Mouse (Mus musculus) liver, embryonic 14.5 days (tissue): ENCODE measurements around the gene Foxj2.

Experiments
- CTCF ChIP-seq: IDR thresholded peaks from 2 replicates; pipeline ENCODE4 v1.5.1; 2016; ENCODE audit warnings: antibody characterized with exemption, low read depth, control low read depth
- EP300 ChIP-seq: IDR thresholded peaks from 2 replicates; pipeline ENCODE4 v1.6.1; 2016; ENCODE audit warnings: antibody characterized with exemption, low read depth

DNA sequence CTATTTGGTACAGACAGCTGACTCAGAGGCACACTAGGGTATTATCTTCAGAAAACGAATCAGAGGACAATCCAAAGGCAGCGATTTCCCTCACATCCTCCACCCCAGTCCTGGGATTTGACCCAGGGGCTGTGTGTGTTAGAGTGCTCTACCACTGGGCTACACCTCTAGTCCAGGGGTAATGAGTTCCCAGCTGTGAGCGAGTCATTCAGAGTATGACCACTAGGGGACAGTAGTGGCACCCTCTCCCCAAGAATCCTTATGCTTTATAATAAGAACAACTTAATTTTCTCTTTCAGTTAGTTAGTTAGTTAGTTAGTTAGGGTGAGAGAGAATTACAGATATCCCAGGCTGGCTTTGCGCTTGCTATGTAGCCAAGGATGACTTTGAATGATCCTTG, 14.7 kb downstream of the Foxj2 start:
- TF ChIP-seq CTCF (peak; percentile 93), EP300 (no peak)
